Mouse (Mus musculus) olfactory bulb, adult 2 months (tissue): ENCODE data around the gene Gm4922.

Source experiments
- CTCF ChIP-seq: fragments of 200-500 bp; IDR thresholded peaks from 2 replicates; pipeline ENCODE4 v1.5.1; 2012; ENCODE audit warnings: low read depth, mild to moderate bottlenecking, low read length, moderate library complexity; ENCODE audit not compliant: insufficient read depth
- POLR2A ChIP-seq: fragments of 200-500 bp; IDR thresholded peaks from 2 replicates; pipeline ENCODE4 v1.6.1; 2012; ENCODE audit warnings: mild to moderate bottlenecking, low read depth, low read length, moderate library complexity; ENCODE audit not compliant: insufficient read depth

DNA sequence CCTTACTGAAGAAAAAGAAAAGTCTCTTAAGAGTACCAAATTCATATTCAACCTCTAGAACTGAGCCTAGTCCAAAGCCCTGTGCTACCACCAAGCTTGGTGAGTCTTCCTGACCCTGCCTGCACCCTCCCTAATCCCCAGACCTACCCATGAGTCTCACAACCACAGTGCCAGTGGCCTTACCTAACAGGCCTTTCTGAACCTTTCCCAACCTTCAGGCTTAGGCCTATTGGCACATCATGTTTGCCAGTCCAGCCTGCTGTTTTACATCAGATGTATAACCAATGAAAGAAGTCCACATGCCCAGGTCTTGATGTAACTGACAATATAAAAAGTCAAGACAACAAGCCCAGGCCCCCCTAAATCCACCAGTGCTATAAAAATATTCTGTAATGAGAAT is 38.5 kb upstream of the Gm4922 start:
- TF ChIP-seq CTCF (no peak), POLR2A (no peak)
